Mouse (Mus musculus) CD4-positive, CD25-positive, alpha-beta regulatory T cell (primary cell): Measurements from ENCODE around the gene Zfp346. TPM values are rescaled to one million over a fixed set of nuclear protein-coding genes. Genes with fewer than 3 reads are reported as not detected.

Experiments
- polyA plus RNA-seq: library from polyadenylated mRNA; unstranded; fragments of 100-300 nt; shearing (Covaris generic); gene quantifications from one replicate; pipeline ENCODE4 v1.2.1, GENCODE M21; 2017

Gene Zfp346
- polyA plus RNA-seq = 26.8 TPM

DNA sequence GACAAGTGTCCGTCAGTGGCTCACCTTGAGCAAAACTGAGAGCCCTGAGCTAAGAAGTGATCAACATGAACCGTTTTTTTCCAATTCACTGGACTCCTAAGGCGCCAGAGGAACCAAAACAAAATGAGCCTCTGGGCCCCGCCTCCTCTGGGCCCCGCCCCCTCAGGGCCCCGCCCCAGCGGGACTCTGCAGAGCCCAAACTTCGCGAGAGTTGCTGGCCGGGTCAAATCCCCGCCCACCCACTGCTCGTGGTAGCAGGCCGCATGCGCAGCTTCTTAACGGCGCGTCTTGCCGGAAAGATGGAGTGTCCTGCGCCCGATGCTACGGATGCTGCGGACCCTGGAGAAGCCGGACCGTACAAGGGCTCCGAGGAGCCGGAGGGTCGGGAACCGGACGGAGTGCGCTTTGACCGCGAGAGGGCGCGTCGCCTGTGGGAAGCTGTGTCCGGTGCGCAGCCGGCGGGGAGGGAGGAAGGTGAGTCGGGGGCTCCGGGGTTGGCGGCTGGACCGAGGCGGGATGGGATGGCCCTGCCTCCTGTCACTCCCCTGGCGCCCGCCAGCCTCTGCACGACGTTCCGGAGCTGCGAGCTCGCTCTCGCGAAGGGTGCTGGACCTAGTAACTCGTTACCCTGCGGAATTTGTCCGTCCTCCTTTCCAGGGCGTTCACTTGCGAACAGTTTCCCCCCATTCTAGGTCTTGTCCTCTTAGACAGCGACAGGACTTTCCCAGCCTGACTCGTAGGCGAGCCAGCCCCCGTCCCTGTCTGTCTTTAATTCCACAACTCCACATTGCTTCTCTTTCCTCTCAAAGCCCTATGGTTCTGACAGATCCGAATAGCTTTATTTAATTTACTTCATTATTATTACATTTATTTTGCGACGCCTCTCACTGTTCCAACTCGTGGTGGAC is at the start of gene Zfp346:
Gene Zfp346 (plus strand): TSS at position 267 of the 908 bp plus-strand sequence.

DNA sequence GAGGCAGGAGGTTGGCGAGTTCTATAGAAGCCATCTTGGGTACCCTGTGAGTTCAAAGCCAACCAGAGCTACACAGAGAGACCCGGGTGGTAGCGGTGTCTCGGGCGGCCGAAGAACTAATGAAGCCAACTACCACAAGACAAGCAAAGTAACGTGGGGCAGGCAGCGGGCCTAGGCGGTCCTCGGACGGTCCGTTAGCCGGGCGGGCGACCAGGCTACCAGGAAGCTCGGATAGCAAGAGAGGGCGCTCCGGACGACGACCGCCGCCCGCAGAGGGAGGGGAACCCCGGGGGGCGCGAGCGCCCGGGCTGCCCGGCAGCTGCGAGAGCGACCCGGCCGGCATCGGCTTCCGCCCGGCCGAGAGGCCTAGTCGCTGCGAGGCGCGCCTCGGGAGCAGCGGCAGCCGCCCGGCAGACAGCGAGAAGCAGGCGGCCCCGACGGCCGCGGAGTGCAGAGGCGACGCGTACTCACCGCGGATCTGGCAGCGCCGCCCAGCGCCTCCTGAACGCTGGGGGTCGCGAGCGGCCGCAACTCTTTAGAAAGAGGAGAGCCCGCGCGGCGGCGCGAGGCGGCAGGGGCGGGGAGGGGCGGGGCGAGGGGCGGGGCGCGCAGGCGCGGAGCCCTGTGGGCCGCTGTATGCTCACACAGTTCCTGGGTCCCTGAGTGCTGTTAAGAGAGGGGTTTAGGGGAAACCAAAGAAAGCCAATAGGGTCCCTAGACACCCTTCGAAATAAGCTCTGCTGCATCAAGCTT is 5.2 kb upstream of the Zfp346 start, which contains the start of gene Uimc1:
Gene Uimc1 (minus strand): TSS at position 575 of the 753 bp plus-strand sequence.

DNA sequence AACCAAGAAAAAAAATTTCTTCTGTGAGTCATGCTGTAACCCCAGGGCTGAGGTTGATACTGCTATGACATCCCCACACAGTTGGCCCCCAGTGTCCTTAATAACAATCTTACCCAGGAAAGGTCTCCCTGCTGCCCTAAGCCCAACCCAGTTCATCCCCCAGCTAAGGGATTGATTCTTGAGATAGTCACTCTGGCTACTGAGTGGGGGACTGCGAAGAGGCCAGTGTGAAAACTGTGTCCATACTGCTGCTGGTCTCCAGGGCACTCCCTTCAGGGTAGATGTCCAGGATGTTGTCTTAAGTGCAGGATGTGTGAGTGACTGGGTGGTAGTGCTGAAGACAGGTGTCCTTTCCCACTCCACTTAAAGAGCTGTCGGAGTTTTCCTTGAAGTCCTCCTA is 28.3 kb downstream of the Zfp346 start, which contains the start of gene Gm17617:
Gene Gm17617 (minus strand): TSS at position 101 of the 400 bp plus-strand sequence.

DNA sequence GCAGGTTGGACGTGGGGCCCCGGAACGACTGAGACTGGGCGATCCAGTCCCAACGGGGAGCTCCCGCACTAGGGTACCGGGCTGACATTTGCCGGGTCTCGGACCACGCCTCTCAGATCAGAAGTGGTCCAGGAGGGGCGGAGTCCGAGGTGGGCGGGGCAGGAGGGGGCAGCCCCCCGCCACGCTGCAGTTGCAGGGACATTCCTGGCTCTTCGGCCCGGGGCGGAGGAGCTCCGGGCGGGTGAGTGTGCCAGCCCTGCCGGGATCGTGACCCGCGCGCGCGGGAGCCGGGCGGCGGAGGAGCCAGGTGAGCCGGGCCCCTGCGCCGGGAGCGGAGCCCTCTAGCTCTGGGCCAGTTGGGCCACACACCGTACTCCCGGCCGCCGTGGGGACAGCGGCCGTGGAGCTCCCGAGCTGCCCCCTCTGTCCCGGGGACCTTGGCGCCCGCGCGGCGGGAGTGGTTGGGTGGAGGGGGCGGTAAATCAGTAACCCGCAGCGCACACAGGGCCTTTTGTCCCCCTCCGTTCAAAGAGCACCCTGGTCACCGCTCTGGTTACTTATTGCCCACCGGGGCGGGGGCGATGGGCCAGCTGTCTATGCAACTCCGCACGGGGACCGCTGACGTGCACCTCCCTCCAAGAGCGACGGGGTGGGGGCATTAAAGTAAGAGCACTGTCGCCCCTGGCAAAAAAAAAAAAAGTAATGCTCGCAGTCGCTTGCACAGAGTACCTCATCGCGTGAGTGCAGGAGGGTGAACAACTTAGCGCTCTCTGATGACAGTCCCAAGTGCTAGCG is 47.7 kb downstream of the Zfp346 start, which contains the start of gene Fgfr4:
Gene Fgfr4 (plus strand): TSS at position 20 of the 795 bp plus-strand sequence.

Other genes starting within 250 kb of the Zfp346 start
- gene Unc5a, start 155.9 kb upstream of the Zfp346 start, polyA plus RNA-seq = 1.1 TPM
- 0.45 TPM for gene Hk3, start 83.9 kb upstream of the Zfp346 start, polyA plus RNA-seq
- 74.1 TPM for gene Uimc1, start 5.0 kb upstream of the Zfp346 start, polyA plus RNA-seq
- gene Gm17617, start 28.2 kb downstream of the Zfp346 start, polyA plus RNA-seq = not detected
- gene Fgfr4, start 47.3 kb downstream of the Zfp346 start, polyA plus RNA-seq = not detected
- gene Nsd1, start 104.5 kb downstream of the Zfp346 start, polyA plus RNA-seq = 79.4 TPM
- 335 TPM for gene Prelid1, start 215.2 kb downstream of the Zfp346 start, polyA plus RNA-seq
- gene Rab24, start 216.6 kb downstream of the Zfp346 start, polyA plus RNA-seq = 142 TPM
- gene Mxd3, start 224.5 kb downstream of the Zfp346 start, polyA plus RNA-seq = 2.3 TPM